Mouse (Mus musculus) MEL (cell line): ENCODE results near the gene St7.

Source experiments
- CTCF ChIP-seq, 3 experiments: IDR thresholded peaks in 2 of 3; conservative IDR thresholded peaks in 1 of 3; 2 replicates each; pipeline ENCODE4 v1.5.1; 2011 to 2012; ENCODE audit warnings: low read length in 3 of 3, low read depth in 2 of 3, mild to moderate bottlenecking in 2 of 3, improper control_type of control experiment in 1 of 3, inconsistent platforms in 1 of 3, mixed read lengths in 1 of 3, moderate library complexity in 1 of 3; ENCODE audit not compliant: control insufficient read depth in 1 of 3, insufficient read depth in 1 of 3, poor library complexity in 1 of 3, severe bottlenecking in 1 of 3
- EP300 ChIP-seq, 2 experiments: IDR thresholded peaks; 2 replicates each; pipeline ENCODE4 v1.6.1; 2011; ENCODE audit warnings: improper control_type of control experiment in 2 of 2, low read length in 2 of 2, low read depth in 1 of 2, mild to moderate bottlenecking in 1 of 2
- GABPA ChIP-seq: IDR thresholded peaks from 2 replicates; pipeline ENCODE4 v1.6.1; 2012; ENCODE audit warnings: low read depth, mild to moderate bottlenecking, inconsistent platforms, low read length, improper control_type of control experiment, moderate library complexity
- GATA1 ChIP-seq: IDR thresholded peaks from 2 replicates; pipeline ENCODE4 v1.6.1; 2011; ENCODE audit warnings: low read depth, low read length, improper control_type of control experiment
- HCFC1 ChIP-seq: IDR thresholded peaks from 2 replicates; pipeline ENCODE4 v1.6.1; 2012; ENCODE audit warnings: low read depth, mild to moderate bottlenecking, inconsistent platforms, low read length, improper control_type of control experiment, moderate library complexity
- KAT2A ChIP-seq: conservative IDR thresholded peaks from 2 replicates; pipeline ENCODE4 v1.6.1; 2012; ENCODE audit warnings: low read depth, low read length, improper control_type of control experiment, inconsistent platforms
- MAFK ChIP-seq: IDR thresholded peaks from 2 replicates; pipeline ENCODE4 v1.6.1; 2011; ENCODE audit warnings: low read depth, mild to moderate bottlenecking, low read length, improper control_type of control experiment, borderline replicate concordance
- MXI1 ChIP-seq: IDR thresholded peaks from 2 replicates; pipeline ENCODE4 v1.6.1; 2011; ENCODE audit warnings: mild to moderate bottlenecking, low read depth, low read length, improper control_type of control experiment
- NELFE ChIP-seq: IDR thresholded peaks from 2 replicates; pipeline ENCODE4 v1.6.1; 2011; ENCODE audit warnings: low read depth, low read length, improper control_type of control experiment
- NRF1 ChIP-seq: IDR thresholded peaks from 2 replicates; pipeline ENCODE4 v1.6.1; 2014; ENCODE audit warnings: low read depth, mild to moderate bottlenecking, inconsistent platforms, low read length, improper control_type of control experiment, moderate library complexity; ENCODE audit not compliant: poor library complexity, insufficient read depth, severe bottlenecking
- POLR2A ChIP-seq, 2 experiments: IDR thresholded peaks; 2 replicates each; pipeline ENCODE4 v1.6.1; 2011 to 2012; ENCODE audit warnings: low read length in 2 of 2, mild to moderate bottlenecking in 2 of 2, control low read depth in 1 of 2, improper control_type of control experiment in 1 of 2, low read depth in 1 of 2, moderate library complexity in 1 of 2; ENCODE audit not compliant: control insufficient read depth in 1 of 2, insufficient read depth in 1 of 2, poor library complexity in 1 of 2
- TCF12 ChIP-seq: IDR thresholded peaks from 2 replicates; pipeline ENCODE4 v1.6.1; 2014; ENCODE audit warnings: low read depth, mild to moderate bottlenecking, inconsistent platforms, low read length, improper control_type of control experiment, moderate library complexity
- USF1 ChIP-seq: IDR thresholded peaks from 2 replicates; pipeline ENCODE4 v1.6.1; 2014; ENCODE audit warnings: low read depth, mild to moderate bottlenecking, inconsistent platforms, low read length, improper control_type of control experiment, moderate library complexity

DNA sequence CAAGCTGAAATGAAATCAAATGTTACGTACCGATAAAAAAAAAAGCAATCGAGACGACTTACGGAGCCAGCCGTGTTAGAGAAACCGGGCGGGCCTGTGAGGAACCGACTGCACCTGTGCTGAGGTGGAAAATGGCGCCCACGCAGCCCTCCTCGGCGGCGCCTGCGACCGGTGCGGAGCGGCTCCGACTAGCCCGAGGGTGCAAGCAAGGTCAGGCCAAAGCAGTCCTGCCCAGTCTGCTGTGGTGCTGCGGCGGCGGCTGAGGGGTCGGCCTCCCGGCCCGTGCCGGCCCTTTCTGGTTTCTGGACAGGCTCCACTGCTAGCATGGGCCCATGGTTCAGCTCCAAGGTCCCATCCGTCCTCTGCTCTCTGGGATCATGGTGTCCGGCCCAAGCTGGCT lies 147.7 kb downstream of the St7 start:
- TF ChIP-seq POLR2A (IDR thresholded peaks at IDR 0.05; ENCODE audit: control insufficient read depth in 1 of 2, insufficient read depth in 1 of 2, low read depth in 1 of 2, low read length in 2 of 2, poor library complexity in 1 of 2) (no peak), KAT2A (no peak), HCFC1 (no peak), CTCF (IDR thresholded peaks at IDR 0.05 in 2 of 3, conservative IDR thresholded peaks at IDR 0.05 in 1 of 3; ENCODE audit: control insufficient read depth in 1 of 3, insufficient read depth in 1 of 3, low read depth in 2 of 3, low read length in 3 of 3, poor library complexity in 1 of 3, severe bottlenecking in 1 of 3) (no peak), GABPA (no peak), TCF12 (no peak), USF1 (no peak), EP300 (IDR thresholded peaks at IDR 0.05; ENCODE audit: low read depth in 1 of 2, low read length in 2 of 2) (no peak), MAFK (no peak), NELFE (no peak), GATA1 (no peak), MXI1 (no peak), NRF1 (no peak)
